Mouse (Mus musculus) olfactory bulb, adult 2 months (tissue): ENCODE data around the gene Fam78b.

Source experiments
- CTCF ChIP-seq: fragments of 200-500 bp; IDR thresholded peaks from 2 replicates; pipeline ENCODE4 v1.5.1; 2012; ENCODE audit warnings: low read depth, mild to moderate bottlenecking, low read length, moderate library complexity; ENCODE audit not compliant: insufficient read depth
- POLR2A ChIP-seq: fragments of 200-500 bp; IDR thresholded peaks from 2 replicates; pipeline ENCODE4 v1.6.1; 2012; ENCODE audit warnings: mild to moderate bottlenecking, low read depth, low read length, moderate library complexity; ENCODE audit not compliant: insufficient read depth

DNA sequence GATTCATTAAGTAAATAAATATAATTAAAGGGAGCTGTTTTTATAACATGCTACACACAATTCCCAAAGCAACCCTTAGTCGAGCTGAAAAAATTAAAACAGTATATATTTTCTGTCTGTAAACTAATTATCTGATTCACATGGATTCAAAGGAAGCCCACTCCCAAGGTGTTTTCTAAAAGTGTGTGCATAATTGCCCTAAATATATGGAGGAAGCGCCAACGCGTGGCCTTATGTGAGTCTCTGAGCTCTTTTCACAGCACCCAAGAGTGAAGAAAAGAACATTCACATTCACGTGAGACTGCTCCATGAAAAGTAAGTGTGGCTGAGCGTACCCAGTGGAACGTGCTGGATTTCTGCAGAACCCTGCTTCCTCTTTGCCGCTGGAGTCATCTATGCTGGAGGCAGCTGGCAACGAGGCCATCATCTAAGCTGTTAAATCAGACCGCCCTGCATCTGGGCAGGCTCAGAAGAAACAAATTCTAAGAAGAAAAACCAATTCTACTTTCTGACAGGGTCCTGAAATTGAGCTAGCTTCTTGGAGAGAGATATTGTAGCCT is 93.5 kb downstream of the Fam78b start:
- TF ChIP-seq CTCF, result no peak
- no peak for TF ChIP-seq POLR2A
